ENCODE assay signal across 21 mouse cellular contexts in genomic region chr16:20076675-20077074, GRCm38 (mm10).
"Had no signal": no experiment of that assay in that cellular context is flagged by ENCODE, and none has a peak within 500 bp of the region (broad histone marks: within the 10 kb centered on the region; RNA-seq: fewer than 3 reads in every experiment).

No protein-coding gene starts in this region.

- ATAC-seq: intestine, postnatal 0 days; midbrain, embryonic 13.5 days had no signal

- DNase-seq: kidney, adult 2 months; kidney, postnatal 25 days; layer of hippocampus, postnatal 36 days; lung, adult 18-20 months; lung, postnatal 10 days; lung, postnatal 36 days; retina, postnatal 1 day; thymus, adult 2 months; thymus, postnatal 25 days had no signal

- H3K27me3 ChIP-seq: lung, embryonic 15.5 days; megakaryocyte, embryonic 14.5 days; midbrain, embryonic 13.5 days; neural tube, embryonic 12.5 days; neural tube, embryonic 15.5 days had no signal

- H3K36me3 ChIP-seq: lung, embryonic 15.5 days; midbrain, embryonic 10.5 days; midbrain, embryonic 13.5 days; neural tube, embryonic 12.5 days; neural tube, embryonic 15.5 days had no signal

- H3K4me2 ChIP-seq: lung, embryonic 15.5 days; midbrain, embryonic 13.5 days; neural tube, embryonic 12.5 days; neural tube, embryonic 15.5 days had no signal

- H3K9ac ChIP-seq: liver, embryonic 14.5 days; lung, embryonic 15.5 days; midbrain, embryonic 13.5 days; neural tube, embryonic 12.5 days; neural tube, embryonic 15.5 days had no signal

- H3K4me3 ChIP-seq: layer of hippocampus, adult 2 months; left cerebral cortex, adult 2 months; lung, embryonic 15.5 days; megakaryocyte, embryonic 14.5 days; midbrain, embryonic 10.5 days; midbrain, embryonic 13.5 days; neural tube, embryonic 12.5 days; neural tube, embryonic 15.5 days had no signal

- H3K9me3 ChIP-seq: lung, embryonic 15.5 days; megakaryocyte, embryonic 14.5 days; midbrain, embryonic 10.5 days; midbrain, embryonic 13.5 days; neural tube, embryonic 12.5 days; neural tube, embryonic 15.5 days had no signal

- H3K27ac ChIP-seq: kidney, postnatal 0 days; layer of hippocampus, adult 2 months; left cerebral cortex, adult 2 months; liver, embryonic 14.5 days; lung, embryonic 15.5 days; midbrain, embryonic 10.5 days; midbrain, embryonic 13.5 days; neural tube, embryonic 12.5 days; neural tube, embryonic 15.5 days; stomach, postnatal 0 days had no signal

- H3K4me1 ChIP-seq: lung, embryonic 15.5 days; midbrain, embryonic 10.5 days; midbrain, embryonic 13.5 days; neural tube, embryonic 12.5 days; neural tube, embryonic 15.5 days had no signal
